Mouse (Mus musculus) frontal cortex, postnatal 14 days (tissue): ENCODE data around the gene Olfr521.
"Not testable (repeated sequence)": the region's sequence is repeated elsewhere in the genome, so short reads cannot be mapped to it uniquely, and the experiment has no call there.

ENCODE experiments used
- DNase-seq, 2 experiments: peaks; one replicate each; pipeline ENCODE4 v3.0.0; 2022; ENCODE audit warnings: low spot score in 2 of 2

The Olfr521 gene

GRCm38 (mm10) chr7:99763207-99763606, at the start of gene Olfr521:
Gene Olfr521 (plus strand): TSS chr7:99763507.
- DNase-seq = no peak

- no peak for DNase-seq
Observed at GRCm38 (mm10) chr7:99716536-99716935, 46.8 kb upstream of the Olfr521 start.

DNA sequence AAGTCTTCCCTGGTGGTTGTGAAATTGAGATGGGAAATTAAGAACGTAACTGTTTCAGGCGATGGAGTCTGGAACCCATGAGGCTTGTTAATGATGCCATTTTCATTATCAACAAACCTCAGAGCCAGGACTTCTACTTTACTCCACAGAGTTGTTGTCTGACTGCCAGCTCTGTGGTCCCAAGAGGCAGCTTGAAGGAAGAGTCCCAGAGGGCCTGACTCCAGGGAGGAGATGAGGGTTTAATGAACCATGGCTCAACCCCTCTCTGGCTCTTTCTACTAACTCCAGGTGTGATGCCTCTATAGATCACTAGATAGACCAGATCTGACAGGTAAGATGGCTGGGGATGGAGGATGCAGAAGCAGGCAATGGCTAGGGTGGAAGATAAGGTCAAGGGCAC, 33.3 kb upstream of the Olfr521 start, which contains the start of gene Olfr520:
TSS of gene Olfr520 (plus strand) at position 301 of the 400 bp plus-strand sequence.
- DNase-seq = no peak

DNA sequence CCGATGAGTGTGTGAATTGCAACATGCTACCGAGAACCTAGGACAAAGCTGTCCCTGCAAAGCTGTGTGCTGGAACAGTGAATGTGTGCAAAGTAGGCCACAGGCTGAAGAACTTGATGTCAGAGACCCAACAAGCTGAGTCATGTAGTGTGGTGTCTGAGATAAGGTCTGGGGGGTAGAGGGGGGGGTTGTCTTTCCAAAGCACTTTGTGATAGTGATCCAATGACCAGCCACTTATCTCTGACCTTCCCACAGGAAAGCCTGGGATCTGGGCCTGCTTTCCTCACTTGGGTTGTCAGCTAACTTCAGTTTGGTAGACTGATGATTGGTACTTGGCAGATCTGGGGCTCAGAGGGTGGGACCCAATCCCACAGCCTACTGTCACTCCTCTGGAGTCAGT, 28.7 kb upstream of the Olfr521 start:
- no peak for DNase-seq

DNA sequence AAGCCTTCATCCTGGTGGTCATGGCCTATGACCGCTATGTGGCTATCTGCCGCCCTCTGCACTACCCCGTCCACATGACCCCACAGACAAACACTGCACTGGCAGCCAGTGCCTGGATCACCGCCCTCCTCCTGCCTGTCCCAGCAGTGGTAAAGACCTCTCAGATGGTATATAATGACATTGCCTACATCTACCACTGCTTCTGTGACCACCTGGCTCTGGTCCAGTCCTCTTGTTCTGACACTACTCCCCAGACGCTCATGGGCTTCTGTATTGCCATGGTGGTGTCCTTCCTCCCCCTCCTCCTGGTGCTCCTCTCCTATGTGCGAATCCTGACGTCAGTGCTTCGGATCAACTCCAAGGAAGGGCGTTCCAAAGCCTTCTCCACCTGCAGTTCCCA, 27.8 kb upstream of the Olfr521 start:
- DNase-seq = not testable (repeated sequence)

GRCm38 (mm10) chr7:99739276-99739675, 24.0 kb upstream of the Olfr521 start:
- DNase-seq = peak in 1 of 2 experiments; percentile 9

GRCm38 (mm10) chr7:99781385-99781784, 18.1 kb downstream of the Olfr521 start:
- no peak for DNase-seq

DNA sequence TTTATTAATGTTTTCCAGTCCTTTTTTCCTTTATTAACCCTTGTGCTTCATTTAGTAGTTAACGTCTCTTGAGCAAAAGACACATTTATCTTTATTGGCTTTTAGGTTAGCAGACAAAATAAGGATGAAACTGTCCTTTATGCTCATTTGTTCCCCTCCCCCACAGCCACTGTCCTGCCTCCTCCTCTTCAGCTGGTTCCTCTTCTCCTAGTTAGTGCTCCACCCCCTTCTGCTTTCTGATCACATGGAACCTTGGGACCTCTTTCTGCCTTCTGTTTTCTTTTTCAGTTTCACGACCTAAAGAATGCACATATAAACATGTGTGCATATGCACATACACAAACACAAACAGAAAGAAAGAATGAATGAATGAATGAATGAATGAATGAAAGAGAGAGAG, 18.6 kb downstream of the Olfr521 start:
- no peak for DNase-seq

DNA sequence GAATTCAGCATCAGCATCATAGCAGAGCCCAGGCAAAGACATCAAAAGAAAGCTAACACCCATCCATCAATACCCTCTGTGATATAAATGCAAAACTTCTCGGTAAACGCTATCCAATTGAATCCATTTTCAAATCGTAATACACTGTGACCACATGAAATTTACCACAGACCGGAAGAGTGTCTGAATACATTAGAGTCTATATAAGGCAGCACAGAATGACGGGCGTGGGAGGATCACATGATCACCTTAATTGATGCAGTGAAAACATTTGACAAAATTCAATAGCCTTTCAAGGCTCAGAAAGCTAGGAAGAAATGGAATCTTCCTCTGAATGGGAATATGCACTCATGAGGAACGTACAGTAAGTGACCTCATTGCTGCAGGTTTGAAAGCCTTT, 20.1 kb downstream of the Olfr521 start:
- DNase-seq = no peak

DNA sequence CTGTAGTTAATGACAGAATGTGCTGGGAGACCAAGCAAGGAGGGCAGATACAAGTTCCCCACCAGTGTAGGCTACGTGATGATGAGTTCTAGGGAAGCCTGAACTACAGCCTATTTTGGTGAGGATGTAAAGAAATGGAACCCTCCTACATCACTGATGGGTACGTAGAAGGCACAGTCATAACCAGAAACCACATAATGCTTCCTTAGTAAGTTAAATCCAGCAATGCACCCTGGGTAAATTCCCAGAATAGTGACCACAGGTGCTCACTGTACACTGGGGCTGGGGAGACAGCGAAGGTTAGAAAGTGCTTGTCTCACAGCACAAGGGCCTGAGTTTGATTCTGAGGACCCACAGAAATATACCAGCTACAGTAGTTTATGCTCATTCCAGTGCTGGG, 22.2 kb downstream of the Olfr521 start:
- no peak for DNase-seq

DNA sequence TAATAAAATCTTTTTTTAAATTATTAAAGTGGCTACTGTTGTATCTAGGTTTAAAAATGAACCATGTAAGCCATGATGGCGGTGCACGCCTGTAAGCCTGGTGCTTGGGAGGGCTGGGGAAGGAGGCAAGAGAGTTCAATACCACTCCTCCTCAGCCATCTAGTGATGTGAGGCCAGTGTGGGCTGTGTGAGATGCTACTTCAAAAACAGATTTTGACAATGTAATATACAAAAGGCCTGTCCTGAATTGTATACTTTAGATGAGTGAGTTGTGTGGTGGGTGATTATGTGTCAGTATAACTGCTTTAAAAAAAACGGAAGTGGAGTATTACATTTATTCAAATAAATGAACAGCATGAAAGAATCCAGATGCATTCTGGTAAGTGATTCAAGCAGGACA, 23.5 kb downstream of the Olfr521 start:
- no peak for DNase-seq

- no peak for DNase-seq
Observed at GRCm38 (mm10) chr7:99787935-99788334, 24.6 kb downstream of the Olfr521 start.

- no peak for DNase-seq
Observed at GRCm38 (mm10) chr7:99788563-99788962, 25.3 kb downstream of the Olfr521 start.

DNA sequence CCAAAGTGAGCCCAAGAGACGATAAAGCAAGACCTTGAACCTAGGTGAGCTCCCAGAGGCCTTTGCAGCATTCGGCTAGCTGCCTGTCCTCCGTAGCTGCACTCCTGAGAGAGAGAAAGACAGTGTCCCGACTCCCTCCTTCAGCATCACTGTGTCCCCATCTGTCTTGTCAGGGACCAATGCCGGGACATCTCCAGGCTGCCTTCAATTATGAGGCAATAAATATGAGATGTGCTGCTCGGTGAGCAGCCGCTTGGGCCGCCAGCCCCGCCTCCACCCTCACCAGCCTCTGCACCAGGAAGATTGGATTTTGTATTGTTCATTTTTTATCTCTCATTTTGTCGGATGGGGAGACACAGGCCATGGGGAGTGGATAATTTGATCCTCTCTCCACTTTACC, 27.5 kb downstream of the Olfr521 start:
- no peak for DNase-seq

GRCm38 (mm10) chr7:99794096-99794495, 30.8 kb downstream of the Olfr521 start:
- DNase-seq = no peak

- DNase-seq = no peak
Observed at GRCm38 (mm10) chr7:99795192-99795981, 32.1 kb downstream of the Olfr521 start.

DNA sequence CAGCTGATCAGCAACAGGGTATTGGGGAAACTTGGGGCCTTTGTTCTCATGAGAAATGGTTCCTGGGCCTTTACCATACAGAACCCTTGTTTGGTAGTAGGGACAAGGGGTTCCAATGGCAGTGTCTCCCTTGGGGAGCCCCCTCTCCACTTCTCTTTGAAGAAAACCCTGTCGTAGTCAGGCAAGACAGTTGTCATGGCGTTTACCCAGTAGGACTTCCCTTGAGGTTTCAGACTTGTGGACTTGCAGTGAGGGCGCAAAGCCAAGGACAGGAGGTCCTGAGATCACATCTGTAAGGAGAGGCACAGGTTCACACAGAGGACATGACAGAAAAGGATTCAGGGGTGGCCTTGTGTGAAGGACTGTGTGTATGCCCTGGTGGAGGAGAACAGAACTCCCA, 33.2 kb downstream of the Olfr521 start:
- no peak for DNase-seq

DNA sequence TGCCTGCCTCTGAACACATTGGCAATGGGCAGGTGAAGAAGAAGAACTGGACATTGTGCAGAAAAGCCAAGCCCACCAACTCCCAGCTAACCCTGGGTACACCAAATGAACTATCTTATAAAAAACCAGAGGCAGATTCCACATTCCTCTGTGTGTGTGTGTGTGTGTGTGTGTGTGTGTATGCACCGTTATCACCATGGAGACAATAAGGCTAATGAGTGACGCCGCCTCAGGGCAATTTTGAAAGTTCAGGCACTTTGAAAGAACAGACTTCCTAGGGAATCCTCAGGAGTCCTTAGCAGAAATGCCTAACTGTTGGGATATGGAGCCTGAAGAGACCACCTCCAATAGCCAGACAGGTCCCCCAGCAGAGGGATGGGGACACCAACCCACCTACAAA, 34.0 kb downstream of the Olfr521 start:
- DNase-seq = no peak

GRCm38 (mm10) chr7:99797911-99798647, 34.8 kb downstream of the Olfr521 start:
- DNase-seq = peak in 1 of 2 experiments; percentile 48

DNA sequence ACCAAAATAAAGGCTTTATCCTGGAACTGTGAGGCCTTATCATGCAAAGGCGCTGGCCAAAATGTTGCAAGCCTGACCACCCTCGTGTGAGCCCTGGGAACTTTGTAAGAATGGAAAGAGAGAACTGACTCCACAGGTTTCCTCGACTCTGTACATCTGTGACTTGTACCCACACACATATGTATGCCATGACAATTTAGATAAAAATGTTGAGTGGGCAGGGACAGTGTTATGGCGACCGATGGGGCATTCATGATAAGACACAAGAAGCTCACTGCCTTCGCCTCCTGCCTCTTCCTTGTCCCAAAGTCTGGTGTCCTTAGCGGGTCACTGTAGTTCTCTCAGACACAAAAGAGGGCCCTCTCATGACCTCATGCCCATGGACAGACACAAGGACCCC, 35.8 kb downstream of the Olfr521 start:
- no peak for DNase-seq

GRCm38 (mm10) chr7:99803535-99803934, 40.2 kb downstream of the Olfr521 start:
- no peak for DNase-seq

DNA sequence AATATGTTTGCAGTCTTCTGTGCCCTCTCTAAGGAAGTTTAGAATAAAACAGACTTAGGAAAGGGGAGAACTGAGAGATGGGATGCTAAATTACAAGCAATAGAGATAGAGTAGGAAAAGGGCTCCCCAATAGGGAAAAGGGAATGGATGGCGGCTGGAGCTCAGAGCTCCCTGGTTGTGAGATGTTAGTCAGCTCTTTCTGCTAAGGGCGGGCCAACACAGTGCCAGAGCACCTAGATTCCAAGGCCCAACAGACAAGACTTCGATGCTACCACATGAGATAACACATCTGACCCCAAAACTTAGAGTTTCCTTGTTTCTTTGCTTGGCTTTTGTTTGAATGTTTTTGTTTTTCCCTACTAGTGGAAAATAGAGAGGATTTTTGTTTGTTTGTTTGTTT, 40.7 kb downstream of the Olfr521 start:
- DNase-seq = not testable (repeated sequence)

- no peak for DNase-seq
Observed at GRCm38 (mm10) chr7:99805340-99805739, 42.0 kb downstream of the Olfr521 start.
